Mouse (Mus musculus) erythroid progenitor cell, adult 5-6 weeks (primary cell): Measurements from ENCODE around the gene Hopx. TPM values are rescaled to one million over a fixed set of nuclear protein-coding genes. Genes with fewer than 3 reads are reported as not detected.
A peak's percentile ranks its signal among the peaks of the same experiment; 100 is the strongest.

ENCODE experiments used
- ATAC-seq: replicated peaks from 2 replicates; pipeline ENCODE4 v1.8.0; 2016; ENCODE audit warnings: moderate number of reproducible peaks, mild to moderate bottlenecking, moderate TSS enrichment, inconsistent platforms; ENCODE audit not compliant: poor library complexity, low FRiP score, severe bottlenecking
- total RNA-seq, 2 experiments: library from RNA; stranded (forward) in 1 of 2; stranded (reverse) in 1 of 2; fragments of 150-400 nt in 1 of 2; fragments of 186-747, 209-891 nt in 1 of 2; gene quantifications; 2 replicates each; pipeline versions ENCODE4 v1.2.3 to v1.2.4; 2015 to 2017; ENCODE audit warnings: low replicate concordance in 2 of 2

The Hopx gene
- total RNA-seq, 2 experiments from 2014 or later = 2.1 TPM; not detected in 1

DNA sequence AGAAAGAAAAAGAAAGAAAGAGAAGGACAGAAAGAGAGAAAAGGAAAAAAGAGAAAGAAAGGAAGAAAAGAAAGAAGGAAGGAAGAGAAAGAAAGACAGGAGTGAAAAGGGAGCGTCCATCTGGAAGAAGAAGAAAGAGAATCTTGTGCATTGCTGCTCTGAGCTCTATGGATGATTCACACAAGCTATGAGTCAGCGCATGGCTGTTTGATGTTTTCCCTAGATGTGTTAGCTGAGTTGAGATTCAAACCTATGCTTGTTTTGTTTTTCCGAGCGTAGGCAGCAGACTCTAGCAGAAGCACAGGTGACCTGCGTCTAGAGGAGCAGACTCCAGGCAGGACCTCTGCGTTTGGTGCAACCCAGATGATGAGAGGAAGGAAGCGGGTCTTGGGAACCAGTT lies 32.2 kb downstream of the Hopx start:
- ATAC-seq = no peak

GRCm38 (mm10) chr5:77080761-77081160 lies 34.2 kb downstream of the Hopx start:
- no peak for ATAC-seq

- ATAC-seq = no peak
Measured at GRCm38 (mm10) chr5:77075951-77076350, 39.0 kb downstream of the Hopx start.

DNA sequence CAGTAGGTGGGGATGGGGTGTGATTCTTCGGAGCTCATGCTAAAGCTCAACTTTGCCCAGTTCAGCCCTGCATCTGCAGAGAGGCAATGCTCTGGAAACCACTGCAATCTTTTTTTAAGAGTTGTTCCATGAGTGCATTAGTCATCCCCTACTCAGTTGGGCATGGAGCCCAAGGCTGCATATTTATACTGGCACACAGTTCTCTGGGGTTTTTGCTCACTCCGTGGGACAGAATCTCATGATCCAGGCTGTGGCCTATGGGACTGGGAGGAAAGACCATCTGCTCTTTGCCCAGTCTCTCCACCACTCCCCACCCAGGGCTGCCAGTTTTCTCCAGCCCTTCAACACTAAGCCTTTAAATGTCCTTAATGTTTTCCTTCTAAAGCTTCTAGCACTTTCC lies 40.0 kb downstream of the Hopx start:
- no peak for ATAC-seq

GRCm38 (mm10) chr5:77073794-77074193 lies 41.1 kb downstream of the Hopx start:
- no peak for ATAC-seq

DNA sequence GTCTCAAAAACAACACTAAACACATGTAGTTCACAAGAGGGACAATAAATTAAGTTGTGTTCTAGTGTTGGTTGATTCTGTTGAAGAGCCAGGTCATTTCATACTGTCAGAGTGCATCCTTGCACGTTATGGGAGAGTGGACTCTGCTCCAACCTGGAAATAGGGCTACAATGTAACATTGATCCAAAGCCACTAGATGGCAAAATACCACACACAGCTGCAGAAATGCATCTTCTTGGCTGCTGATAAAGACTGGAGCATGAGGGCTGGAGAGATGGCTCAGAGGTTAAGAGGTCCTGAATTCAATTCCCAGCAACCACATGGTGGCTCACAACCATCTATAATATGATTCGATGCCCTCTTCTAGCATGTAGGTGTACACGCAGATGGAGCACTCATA lies 43.3 kb downstream of the Hopx start:
- ATAC-seq = no peak

- ATAC-seq = no peak
Measured at GRCm38 (mm10) chr5:77070987-77071386, 43.9 kb downstream of the Hopx start.

DNA sequence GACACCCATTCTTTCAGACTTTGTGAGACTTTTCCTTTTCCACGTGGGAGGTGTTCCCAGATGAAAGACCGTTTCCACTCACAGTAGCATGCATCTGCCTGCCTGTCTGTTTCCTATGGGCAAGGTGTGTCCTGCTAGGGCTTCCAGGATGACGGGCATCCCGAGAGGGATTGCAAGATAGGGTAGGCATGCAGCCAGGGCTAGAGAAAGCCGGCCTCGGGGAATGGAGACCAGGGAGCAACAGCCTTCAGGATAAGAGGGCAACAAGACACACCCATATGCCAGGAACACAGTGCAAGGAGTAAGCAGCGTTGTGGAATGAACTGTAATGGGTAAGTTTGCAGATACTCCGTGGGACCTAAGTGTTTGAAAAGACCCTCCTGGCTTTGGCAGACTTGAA lies 47.6 kb downstream of the Hopx start:
- no peak for ATAC-seq

- peak; percentile 79 for ATAC-seq
Measured at GRCm38 (mm10) chr5:77061372-77062038, 53.4 kb downstream of the Hopx start.

DNA sequence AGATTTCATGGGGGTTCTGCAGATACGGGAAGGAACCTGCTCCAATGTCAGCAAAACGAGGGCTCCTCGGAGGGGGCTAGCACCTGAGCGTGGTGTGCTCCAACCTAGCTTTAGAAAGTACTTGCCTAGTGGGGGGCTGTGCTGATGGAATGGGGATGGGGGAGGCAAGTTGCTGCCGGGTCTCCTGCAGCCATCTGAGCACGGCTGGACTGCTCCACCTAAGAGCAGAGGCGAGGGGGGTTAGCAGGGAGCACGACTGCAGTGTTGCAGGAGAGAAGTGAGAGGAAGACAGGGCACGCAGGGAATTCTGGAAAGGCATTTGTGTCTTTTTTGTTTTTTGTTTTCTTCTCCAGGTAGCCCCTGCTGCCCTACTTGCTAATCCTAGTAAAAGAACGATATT lies 54.6 kb downstream of the Hopx start:
- no peak for ATAC-seq

- ATAC-seq = no peak
Measured at GRCm38 (mm10) chr5:77056881-77057440, 58.0 kb downstream of the Hopx start.

GRCm38 (mm10) chr5:77052616-77053015 lies 62.3 kb downstream of the Hopx start:
- ATAC-seq = no peak

- no peak for ATAC-seq
Measured at GRCm38 (mm10) chr5:77044362-77044761, 70.6 kb downstream of the Hopx start.

DNA sequence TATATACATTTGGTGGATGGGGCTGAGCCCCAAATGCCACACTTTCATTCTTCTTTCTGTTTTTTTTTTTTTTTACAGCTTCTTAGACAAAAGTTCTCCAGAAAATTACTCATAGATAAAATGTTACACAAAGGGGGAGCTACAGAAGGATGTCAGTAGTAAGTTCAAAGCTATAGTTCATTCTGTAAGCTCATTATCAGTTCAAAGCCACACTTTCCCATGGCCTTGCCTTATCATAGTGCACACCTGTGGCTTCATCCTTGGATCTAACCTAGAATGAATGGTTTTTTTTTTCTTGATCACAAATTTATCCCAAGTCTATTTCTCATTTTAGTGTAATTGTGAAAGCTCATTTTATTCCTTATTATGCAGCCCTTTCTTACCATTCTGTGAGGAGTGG lies 75.5 kb downstream of the Hopx start:
- ATAC-seq = no peak

- ATAC-seq = no peak
Measured at GRCm38 (mm10) chr5:77038451-77038850, 76.5 kb downstream of the Hopx start.

Other genes starting within 250 kb of the Hopx start
- 2.5 and 24.9 TPM in 2 replicates for gene Aasdh, start 209.6 kb downstream of the Hopx start, total RNA-seq (2015; ENCODE audit: low replicate concordance)
- gene Aasdh, start 209.6 kb downstream of the Hopx start, total RNA-seq (2017; ENCODE audit: low replicate concordance) = 6.3 and 12.6 TPM in 2 replicates
- 105 and 119 TPM in 2 replicates for gene Paics, start 163.8 kb downstream of the Hopx start, total RNA-seq (2015; ENCODE audit: low replicate concordance)
- gene Paics, start 163.8 kb downstream of the Hopx start, total RNA-seq (2017; ENCODE audit: low replicate concordance) = 75.2 and 130 TPM in 2 replicates
- gene Ppat, start 163.5 kb downstream of the Hopx start, total RNA-seq (2015; ENCODE audit: low replicate concordance) = 6.8 and 12.2 TPM in 2 replicates
- gene Ppat, start 163.5 kb downstream of the Hopx start, total RNA-seq (2017; ENCODE audit: low replicate concordance) = 15.1 and 17.4 TPM in 2 replicates
- gene Srp72, start 140.4 kb downstream of the Hopx start, total RNA-seq (2015; ENCODE audit: low replicate concordance) = 41.4 and 41.5 TPM in 2 replicates
- 28.4 and 102 TPM in 2 replicates for gene Srp72, start 140.4 kb downstream of the Hopx start, total RNA-seq (2017; ENCODE audit: low replicate concordance)
- gene Arl9, start 111.1 kb downstream of the Hopx start, total RNA-seq (2015; ENCODE audit: low replicate concordance) = not detected in 2 replicates
- gene Arl9, start 111.1 kb downstream of the Hopx start, total RNA-seq (2017; ENCODE audit: low replicate concordance) = not detected in 2 replicates
- gene Thegl, start 99.1 kb downstream of the Hopx start, total RNA-seq (2015; ENCODE audit: low replicate concordance) = not detected in 2 replicates
- not detected in 2 replicates for gene Thegl, start 99.1 kb downstream of the Hopx start, total RNA-seq (2017; ENCODE audit: low replicate concordance)
- gene Spink2, start 96.3 kb upstream of the Hopx start, total RNA-seq (2015; ENCODE audit: low replicate concordance) = not detected in 2 replicates
- not detected in 2 replicates for gene Spink2, start 96.3 kb upstream of the Hopx start, total RNA-seq (2017; ENCODE audit: low replicate concordance)
- gene Rest, start 150.4 kb upstream of the Hopx start, total RNA-seq (2015; ENCODE audit: low replicate concordance) = 7.2 and 8.8 TPM in 2 replicates
- gene Rest, start 150.4 kb upstream of the Hopx start, total RNA-seq (2017; ENCODE audit: low replicate concordance) = 11.2 and 13.4 TPM in 2 replicates
- 6.3 and 10.5 TPM in 2 replicates for gene Noa1, start 195.0 kb upstream of the Hopx start, total RNA-seq (2015; ENCODE audit: low replicate concordance)
- 11.6 and 28.2 TPM in 2 replicates for gene Noa1, start 195.0 kb upstream of the Hopx start, total RNA-seq (2017; ENCODE audit: low replicate concordance)
- gene Polr2b, start 195.0 kb upstream of the Hopx start, total RNA-seq (2015; ENCODE audit: low replicate concordance) = 43.6 and 62.5 TPM in 2 replicates
- 53.7 and 109 TPM in 2 replicates for gene Polr2b, start 195.0 kb upstream of the Hopx start, total RNA-seq (2017; ENCODE audit: low replicate concordance)